Mouse (Mus musculus) duodenum, adult 2 months (tissue): ENCODE data around the gene Flad1. TPM values are rescaled to one million over a fixed set of nuclear protein-coding genes. Genes with fewer than 3 reads are reported as not detected.

Experiments used
- polyA plus RNA-seq: library from polyadenylated mRNA; depleted of rRNA; stranded (reverse); fragments of >200 nt; gene quantifications from 2 replicates; pipeline ENCODE4 v1.2.3, GENCODE M21; 2012; ENCODE audit warnings: low replicate concordance; rRNA removed

Gene Flad1
- polyA plus RNA-seq = 38.8 and 45.1 TPM in 2 replicates

DNA sequence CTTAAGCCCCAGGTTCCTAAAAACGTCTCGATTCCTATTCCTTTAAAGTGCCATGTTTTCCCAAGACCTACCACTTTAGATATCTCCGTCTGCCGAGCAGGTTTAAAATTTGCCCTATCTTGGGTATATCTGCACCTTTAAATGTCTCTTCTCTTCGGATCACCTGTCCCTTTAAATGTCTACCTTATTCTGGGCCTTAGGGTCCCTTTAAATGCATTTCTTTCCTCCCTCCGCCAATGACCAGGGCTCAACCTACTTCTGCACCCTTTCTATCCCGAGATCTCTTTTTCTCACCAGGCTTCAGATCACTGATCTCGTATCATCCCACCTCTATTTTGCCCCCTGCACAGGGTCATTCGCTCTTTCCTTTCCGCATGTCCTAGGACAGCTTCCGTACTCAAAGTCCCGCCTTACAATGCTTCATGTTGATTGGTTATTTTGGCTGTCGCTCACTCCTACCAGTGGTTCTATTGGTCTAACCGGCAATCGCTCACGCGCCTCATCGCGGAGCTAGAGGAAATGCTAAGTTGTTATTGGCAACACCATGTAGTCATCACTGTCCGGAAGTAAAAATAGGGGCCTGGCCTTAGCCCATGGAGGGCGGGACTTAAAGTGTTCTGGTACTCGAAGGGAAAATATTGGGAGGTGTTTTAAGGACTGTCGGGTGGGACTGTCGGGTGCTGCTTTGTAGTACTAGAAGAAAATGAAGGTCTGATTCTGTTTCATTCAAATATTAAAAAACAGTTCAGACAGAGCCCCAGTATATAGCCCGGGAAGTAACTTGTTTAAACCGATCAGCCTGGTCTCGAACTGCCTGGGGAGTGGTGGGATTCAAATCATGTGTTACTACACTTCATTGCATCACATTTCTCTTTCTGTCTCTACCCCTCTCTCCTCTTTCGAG is at the start of gene Flad1:
Gene Flad1, minus strand, starts transcription at position 381 of the 904 bp plus-strand sequence.

DNA sequence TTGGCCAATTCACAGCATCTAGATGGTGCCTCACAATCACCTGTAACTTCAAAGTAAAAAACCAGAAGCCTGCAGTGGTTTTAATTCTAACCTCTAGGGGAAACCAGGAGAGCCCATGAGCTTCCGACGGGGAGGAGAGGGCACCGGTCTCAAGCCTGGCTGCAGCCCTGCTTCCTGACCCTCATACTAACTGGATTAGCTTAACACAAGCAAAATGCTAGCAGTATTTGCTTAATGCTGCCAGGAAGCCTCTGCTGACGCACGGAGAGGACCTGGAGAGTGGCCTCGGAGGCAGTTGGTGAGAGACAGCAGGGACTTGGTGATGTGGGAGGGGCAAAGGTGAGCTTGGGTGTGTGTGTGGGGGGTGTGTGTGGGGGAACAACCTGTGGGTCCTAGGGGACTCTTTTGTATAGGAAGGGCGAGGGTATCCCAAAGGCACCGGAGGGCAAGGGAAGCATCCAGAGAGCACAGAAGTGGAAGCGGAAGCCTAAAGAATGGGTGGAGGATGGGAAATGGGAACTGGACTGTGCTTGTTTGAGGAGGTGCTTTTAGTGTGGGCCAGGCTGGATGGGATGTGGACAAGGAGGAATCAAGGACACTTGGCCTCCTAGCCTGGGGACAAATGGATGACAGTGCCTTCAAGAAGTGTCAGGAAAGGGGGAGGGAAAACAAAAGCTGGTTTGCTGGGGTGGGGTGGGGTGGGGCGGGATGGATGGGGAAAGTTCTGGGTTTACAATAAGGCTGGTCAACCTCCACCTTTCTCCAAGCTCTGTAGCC is 42.9 kb upstream of the Flad1 start, which contains the start of gene Pmvk:
Gene Pmvk, plus strand, starts transcription at position 141 of the 777 bp plus-strand sequence.

DNA sequence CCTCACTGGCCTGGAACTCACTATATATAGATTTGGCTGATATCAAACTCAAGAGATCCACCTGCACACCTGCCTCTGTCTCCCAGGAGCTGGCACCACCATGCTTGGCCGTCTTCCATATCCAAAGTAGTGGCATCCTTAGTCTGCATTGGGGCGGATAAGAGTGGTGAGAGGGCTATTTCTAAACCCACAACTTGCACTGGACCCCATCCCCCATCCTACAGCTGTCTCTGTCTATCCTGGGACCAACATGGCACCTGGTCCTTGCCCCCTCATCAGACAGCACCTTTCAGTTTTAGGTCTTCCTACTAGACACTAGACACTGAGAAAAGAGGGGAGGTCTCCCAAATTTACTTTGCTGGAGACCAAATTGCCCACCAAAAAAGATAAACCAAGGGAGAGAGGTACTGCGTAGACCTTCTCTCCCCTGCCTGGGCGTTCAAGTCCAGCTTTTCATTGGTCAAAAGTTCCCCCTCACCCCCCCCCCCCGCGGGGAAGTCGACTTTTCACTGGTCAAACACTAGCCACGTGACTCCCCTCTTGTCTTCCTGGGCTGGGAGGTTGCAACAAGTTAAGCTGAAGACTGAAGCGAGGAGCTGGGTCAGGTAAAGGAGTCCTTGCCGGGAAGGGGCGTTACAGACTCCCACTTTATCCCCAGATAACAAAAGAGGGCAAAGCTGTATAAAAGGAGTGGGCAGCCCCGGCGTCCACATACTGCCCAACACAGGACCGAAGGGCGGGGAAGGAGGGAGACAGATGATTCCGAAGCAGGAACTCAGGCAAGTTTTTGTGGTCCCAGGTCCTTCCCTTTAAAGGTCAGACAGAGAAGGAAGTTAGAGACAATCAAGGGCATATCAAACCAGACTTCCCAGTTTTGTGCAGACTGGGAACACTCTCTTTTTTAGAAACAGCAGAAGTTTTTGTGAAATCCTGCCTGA is 24.8 kb upstream of the Flad1 start, which contains the start of gene Pbxip1:
Gene Pbxip1, plus strand, starts transcription at position 531 of the 938 bp plus-strand sequence.

GRCm38 (mm10) chr3:89430171-89431159 is 18.8 kb upstream of the Flad1 start, which contains the start of gene Pygo2:
Gene Pygo2 (plus strand): TSS chr3:89430214.

GRCm38 (mm10) chr3:89418170-89418860 is 6.6 kb upstream of the Flad1 start, which contains the start of the genes Cks1b and Shc1:
Gene Cks1b (minus strand): TSS chr3:89418383.
Gene Shc1 (plus strand): TSS chr3:89418443.

GRCm38 (mm10) chr3:89402693-89403092 is 9.0 kb downstream of the Flad1 start, which contains the start of gene Lenep:
Gene Lenep (minus strand): TSS chr3:89402793.

GRCm38 (mm10) chr3:89394006-89394893 is 17.4 kb downstream of the Flad1 start, which contains the start of gene Zbtb7b:
Gene Zbtb7b (minus strand): TSS chr3:89394776.

GRCm38 (mm10) chr3:89365153-89365485 is 46.6 kb downstream of the Flad1 start, which contains the start of gene Dcst1:
Gene Dcst1 (minus strand): TSS chr3:89365253.

GRCm38 (mm10) chr3:89361675-89362074 is 50.0 kb downstream of the Flad1 start, which contains the start of gene Dcst2:
Gene Dcst2 (plus strand): TSS chr3:89361975.

Other genes with a start within 250 kb of the Flad1 start
- gene Clk2, start 247.1 kb downstream of the Flad1 start, polyA plus RNA-seq = 19.8 and 20.8 TPM in 2 replicates
- 128 and 132 TPM in 2 replicates for gene Scamp3, start 234.4 kb downstream of the Flad1 start, polyA plus RNA-seq
- 26.9 and 30.9 TPM in 2 replicates for gene Fam189b, start 228.7 kb downstream of the Flad1 start, polyA plus RNA-seq
- 27.8 and 49.9 TPM in 2 replicates for gene Gba, start 208.9 kb downstream of the Flad1 start, polyA plus RNA-seq
- 8.4 and 15.4 TPM in 2 replicates for gene Thbs3, start 196.7 kb downstream of the Flad1 start, polyA plus RNA-seq
- 192 and 239 TPM in 2 replicates for gene Mtx1, start 184.8 kb downstream of the Flad1 start, polyA plus RNA-seq
- gene Muc1, start 182.8 kb downstream of the Flad1 start, polyA plus RNA-seq = 1.1 and 80.2 TPM in 2 replicates
- gene Krtcap2, start 165.9 kb downstream of the Flad1 start, polyA plus RNA-seq = 340 and 345 TPM in 2 replicates
- gene Trim46, start 165.6 kb downstream of the Flad1 start, polyA plus RNA-seq = 2.8 and 16.7 TPM in 2 replicates
- 370 and 590 TPM in 2 replicates for gene Dpm3, start 152.5 kb downstream of the Flad1 start, polyA plus RNA-seq
- 90.2 and 159 TPM in 2 replicates for gene Slc50a1, start 141.3 kb downstream of the Flad1 start, polyA plus RNA-seq
- 59.5 and 87.8 TPM in 2 replicates for gene Efna1, start 130.7 kb downstream of the Flad1 start, polyA plus RNA-seq
- 8.2 and 18.7 TPM in 2 replicates for gene Efna3, start 88.9 kb downstream of the Flad1 start, polyA plus RNA-seq
- gene Efna4, start 73.8 kb downstream of the Flad1 start, polyA plus RNA-seq = 14.7 and 32.5 TPM in 2 replicates
- gene Adam15, start 61.9 kb downstream of the Flad1 start, polyA plus RNA-seq = 77.9 and 91.6 TPM in 2 replicates
- 2.5 TPM in 2 replicates for gene Dcst2, start 49.9 kb downstream of the Flad1 start, polyA plus RNA-seq
- gene Dcst1, start 46.6 kb downstream of the Flad1 start, polyA plus RNA-seq = 5.1 and 8.6 TPM in 2 replicates
- gene Zbtb7b, start 17.1 kb downstream of the Flad1 start, polyA plus RNA-seq = 153 and 200 TPM in 2 replicates
- not detected in 2 replicates for gene Lenep, start 9.1 kb downstream of the Flad1 start, polyA plus RNA-seq
- 7.2 and 7.6 TPM in 2 replicates for gene Cks1b, start 6.5 kb upstream of the Flad1 start, polyA plus RNA-seq
- 43.8 and 52.6 TPM in 2 replicates for gene Shc1, start 6.6 kb upstream of the Flad1 start, polyA plus RNA-seq
- gene Pygo2, start 18.3 kb upstream of the Flad1 start, polyA plus RNA-seq = 79.8 and 157 TPM in 2 replicates
- gene Pbxip1, start 24.8 kb upstream of the Flad1 start, polyA plus RNA-seq = 34.4 and 41.9 TPM in 2 replicates
- gene Pmvk, start 42.7 kb upstream of the Flad1 start, polyA plus RNA-seq = 9.4 and 15.8 TPM in 2 replicates
- 2.0 and 5.3 TPM in 2 replicates for gene Kcnn3, start 108.3 kb upstream of the Flad1 start, polyA plus RNA-seq